12 mouse cellular contexts compared by ENCODE assay signal in the genomic region with DNA sequence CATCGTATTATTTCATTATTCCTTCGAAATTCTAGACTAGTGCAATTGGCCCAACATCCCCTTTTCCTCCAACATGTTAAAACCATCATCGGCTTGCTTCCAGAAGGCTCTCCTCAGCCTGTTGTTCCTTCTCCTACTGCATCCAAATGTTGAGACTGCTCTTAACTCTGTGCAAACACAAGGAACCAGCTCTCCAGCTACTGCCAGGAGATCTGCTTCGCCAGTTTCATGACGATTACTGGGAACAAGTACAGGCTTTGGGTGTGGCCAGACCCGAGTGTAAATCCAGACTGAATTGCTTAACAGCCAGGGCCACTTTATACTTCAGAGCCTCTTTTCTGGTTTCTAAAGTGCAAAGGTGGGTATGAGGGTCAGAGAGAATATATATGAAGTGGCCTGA.
A peak's percentile ranks its signal among the peaks of the same experiment; 100 is the strongest.
DNase-seq lines count a peak whose midpoint lies in the region; ATAC-seq and TF ChIP-seq lines count a peak whose summit lies in the region.
"Had no signal": no experiment of that assay in that cellular context is flagged by ENCODE, and none has a peak within 500 bp of the region (broad histone marks: within the 10 kb centered on the region; RNA-seq: fewer than 3 reads in every experiment).

No protein-coding gene starts in this region.

- no peaks in the 10 kb centered on the region for H3K9me3 ChIP-seq in heart, embryonic 10.5 days
- H3K9me3 ChIP-seq in hindbrain, embryonic 11.5 days (ENCODE audit: control insufficient read depth, low read length) = no peaks in the 10 kb centered on the region
- H3K9me3 ChIP-seq: embryonic facial prominence, embryonic 15.5 days; limb, embryonic 15.5 days had no signal

- H3K36me3 ChIP-seq in heart, embryonic 10.5 days = peaks cover 17% of the 10 kb centered on the region
- no peaks in the 10 kb centered on the region for H3K36me3 ChIP-seq in thymus, adult 2 months (ENCODE audit: control insufficient read depth, insufficient read depth, low read length)
- H3K36me3 ChIP-seq in hindbrain, embryonic 11.5 days (ENCODE audit: control insufficient read depth, insufficient read depth, low read length) = 0 out of 2 replicates have a peak, but pooled peaks cover 2% of the 10 kb centered on the region

- DNase-seq in heart, adult 18-20 months = peak; percentile 50 to 64
- DNase-seq in heart, embryonic 10.5 days (ENCODE audit: low spot score) = no peak
- DNase-seq in urinary bladder, postnatal 36 days (ENCODE audit: low spot score in 2 of 2) = peak; percentile 3 to 34
- no peak for DNase-seq in urinary bladder, postnatal 10 days (ENCODE audit: low spot score)
- peak; percentile 24 for DNase-seq in lung, adult 2 months
- DNase-seq in c-Kit-positive CD71-positive TER-119-positive erythroid progenitor cells, embryonic 14.5 days (ENCODE audit: low spot score) = no peak
- DNase-seq in thymus, adult 2 months = no peak
- DNase-seq in hindbrain, embryonic 11.5 days (ENCODE audit: low spot score) = no peak
- DNase-seq: kidney, adult 18-20 months had no signal

- ATAC-seq in hindbrain, embryonic 11.5 days (ENCODE audit: low FRiP score) = no peak
- ATAC-seq: forebrain, embryonic 16.5 days had no signal

- H3K4me2 ChIP-seq in hindbrain, embryonic 11.5 days (replicated peaks; ENCODE audit: low read depth, low read length) = no peak overlapping the region
- H3K4me2 ChIP-seq: embryonic facial prominence, embryonic 15.5 days; limb, embryonic 15.5 days had no signal

- no peak for TF ChIP-seq POLR2A in lung, adult 2 months (IDR thresholded peaks at IDR 0.05; ENCODE audit: borderline replicate concordance, extremely low read depth, low read depth, low read length)
- TF ChIP-seq POLR2A in thymus, adult 2 months (IDR thresholded peaks at IDR 0.05; ENCODE audit: control insufficient read depth, extremely low read depth, insufficient read depth, low read length, poor library complexity) = no peak

- no peak overlapping the region for H3K4me3 ChIP-seq in heart, embryonic 10.5 days
- H3K4me3 ChIP-seq in lung, adult 2 months (replicated peaks; ENCODE audit: extremely low read depth, low read depth, low read length) = no peak overlapping the region
- H3K4me3 ChIP-seq in thymus, adult 2 months (ENCODE audit: control insufficient read depth, insufficient read depth, low read length) = no peak overlapping the region
- H3K4me3 ChIP-seq in hindbrain, embryonic 11.5 days (ENCODE audit: low read depth, low read length) = no peak overlapping the region
- H3K4me3 ChIP-seq: embryonic facial prominence, embryonic 15.5 days; limb, embryonic 15.5 days had no signal

- no peak for TF ChIP-seq CTCF in lung, adult 2 months (IDR thresholded peaks at IDR 0.05; ENCODE audit: insufficient read depth, low read length)
- TF ChIP-seq CTCF in thymus, adult 2 months (IDR thresholded peaks at IDR 0.05; ENCODE audit: borderline replicate concordance, control insufficient read depth, extremely low read depth, insufficient read depth, low read length, poor library complexity) = no peak

- no peak overlapping the region for H3K9ac ChIP-seq in hindbrain, embryonic 11.5 days (ENCODE audit: low read depth, low read length)
- H3K9ac ChIP-seq: embryonic facial prominence, embryonic 15.5 days; limb, embryonic 15.5 days had no signal

- 65% methylated on average over 6 of the region's 6 CpGs for WGBS in heart, embryonic 10.5 days
- WGBS in lung, adult 2 months = 60% methylated on average over 6 of the region's 6 CpGs
- 95% methylated on average over 6 of the region's 6 CpGs for WGBS in thymus, adult 2 months
- WGBS in hindbrain, embryonic 11.5 days = 87% methylated on average over 6 of the region's 6 CpGs

- H3K27me3 ChIP-seq in heart, embryonic 10.5 days (ENCODE audit: insufficient read depth, poor library complexity, severe bottlenecking) = no peaks in the 10 kb centered on the region
- no peaks in the 10 kb centered on the region for H3K27me3 ChIP-seq in thymus, adult 2 months (ENCODE audit: control insufficient read depth, insufficient read depth, low read length)
- no peaks in the 10 kb centered on the region for H3K27me3 ChIP-seq in hindbrain, embryonic 11.5 days (ENCODE audit: control insufficient read depth, insufficient read depth, low read length)
- H3K27me3 ChIP-seq: embryonic facial prominence, embryonic 15.5 days; limb, embryonic 15.5 days had no signal

- no peak overlapping the region for H3K27ac ChIP-seq in heart, embryonic 10.5 days
- no peak overlapping the region for H3K27ac ChIP-seq in thymus, adult 2 months (ENCODE audit: control insufficient read depth, insufficient read depth, low read length)
- no peak overlapping the region for H3K27ac ChIP-seq in hindbrain, embryonic 11.5 days (ENCODE audit: low read depth, low read length)
- H3K27ac ChIP-seq: embryonic facial prominence, embryonic 15.5 days; limb, embryonic 15.5 days had no signal

- peaks cover 48% of the 10 kb centered on the region for H3K4me1 ChIP-seq in heart, embryonic 10.5 days
- no peaks in the 10 kb centered on the region for H3K4me1 ChIP-seq in lung, adult 2 months (ENCODE audit: control insufficient read depth, insufficient read depth, low read length)
- H3K4me1 ChIP-seq in thymus, adult 2 months (replicated peaks; ENCODE audit: control insufficient read depth, insufficient read depth, low read length) = no peaks in the 10 kb centered on the region
- H3K4me1 ChIP-seq in hindbrain, embryonic 11.5 days (replicated peaks; ENCODE audit: control insufficient read depth, insufficient read depth, low read length) = no peaks in the 10 kb centered on the region
- H3K4me1 ChIP-seq: embryonic facial prominence, embryonic 15.5 days had no signal

Comparison
In these comparisons a context has a peak if more than half of its experiments do, and no peak if none do; other contexts are left out.
1. DNase-seq: peak in heart, adult 18-20 months (2 of 2), urinary bladder, postnatal 36 days (2 of 2) and lung, adult 2 months (single experiment); none in heart, embryonic 10.5 days (single experiment), urinary bladder, postnatal 10 days (single experiment), c-Kit-positive CD71-positive TER-119-positive erythroid progenitor cells, embryonic 14.5 days (single experiment), thymus, adult 2 months (single experiment) and hindbrain, embryonic 11.5 days (single experiment).